Mouse (Mus musculus): ENCODE measurements at regions not wholly inside any gene's neighbourhood (a gene's known extent, or its start where the extent isn't known, plus 50 kb on each side); places are given as distances from the start of the nearest gene placed in this dataset.
A peak's percentile ranks its signal among the peaks of the same experiment; 100 is the strongest.

- peak; percentile 82 for DNase-seq (ENCODE audit: low read depth, low spot score)
These were observed 227.1 kb downstream of the Mef2c start for GRCm38 (mm10) chr13:83730713-83731480.

- DNase-seq (ENCODE audit: low read depth, low spot score) = no peak
These were observed 227.7 kb downstream of the Mef2c start for GRCm38 (mm10) chr13:83731481-83732006.

- DNase-seq (ENCODE audit: low read depth, low spot score) = no peak
These were observed 228.7 kb downstream of the Mef2c start for GRCm38 (mm10) chr13:83732283-83733121.

- DNase-seq (ENCODE audit: low read depth, low spot score) = no peak
These were observed 229.6 kb downstream of the Mef2c start for GRCm38 (mm10) chr13:83733231-83733990.

GRCm38 (mm10) chr13:83733991-83734610 lies 230.3 kb downstream of the Mef2c start:
- no peak for DNase-seq (ENCODE audit: low read depth, low spot score)

- no peak for DNase-seq (ENCODE audit: low read depth, low spot score)
These were observed 230.8 kb downstream of the Mef2c start for GRCm38 (mm10) chr13:83734656-83735055.

- no peak for DNase-seq (ENCODE audit: low read depth, low spot score)
These were observed 231.3 kb downstream of the Mef2c start for GRCm38 (mm10) chr13:83735101-83735500.

GRCm38 (mm10) chr13:83735631-83736475 lies 232.0 kb downstream of the Mef2c start:
- no peak for DNase-seq (ENCODE audit: low read depth, low spot score)

GRCm38 (mm10) chr13:83737031-83737825 lies 233.4 kb downstream of the Mef2c start:
- no peak for DNase-seq (ENCODE audit: low read depth, low spot score)

- DNase-seq (ENCODE audit: low read depth, low spot score) = no peak
These were observed 234.1 kb downstream of the Mef2c start for GRCm38 (mm10) chr13:83737826-83738527.

- no peak for DNase-seq (ENCODE audit: low read depth, low spot score)
These were observed 234.7 kb downstream of the Mef2c start for GRCm38 (mm10) chr13:83738528-83738981.

- DNase-seq (ENCODE audit: low read depth, low spot score) = no peak
These were observed 235.3 kb downstream of the Mef2c start for GRCm38 (mm10) chr13:83739131-83739530.

GRCm38 (mm10) chr13:83739541-83740061 lies 235.8 kb downstream of the Mef2c start:
- DNase-seq (ENCODE audit: low read depth, low spot score) = no peak

- DNase-seq (ENCODE audit: low read depth, low spot score) = no peak
These were observed 236.3 kb downstream of the Mef2c start for GRCm38 (mm10) chr13:83740101-83740500.

GRCm38 (mm10) chr13:83740771-83741170 lies 236.9 kb downstream of the Mef2c start:
- DNase-seq (ENCODE audit: low read depth, low spot score) = no peak

GRCm38 (mm10) chr13:83741591-83742021 lies 237.8 kb downstream of the Mef2c start:
- no peak for DNase-seq (ENCODE audit: low read depth, low spot score)

- no peak for DNase-seq (ENCODE audit: low read depth, low spot score)
These were observed 238.3 kb downstream of the Mef2c start for GRCm38 (mm10) chr13:83742102-83742501.

GRCm38 (mm10) chr13:83742546-83742945 lies 238.7 kb downstream of the Mef2c start:
- DNase-seq (ENCODE audit: low read depth, low spot score) = no peak

Measured in retina, postnatal 7 days (tissue).